In genomic region chr4:139821071-139821470, GRCm38 (mm10) we compare ENCODE assay signal across 11 mouse cellular contexts. TPM values are rescaled to one million over a fixed set of nuclear protein-coding genes. Genes with fewer than 3 reads are reported as not detected.
DNase-seq lines count a peak whose midpoint lies in the region; ATAC-seq and TF ChIP-seq lines count a peak whose summit lies in the region.
"Had no signal": no experiment of that assay in that cellular context is flagged by ENCODE, and none has a peak within 500 bp of the region (broad histone marks: within the 10 kb centered on the region; RNA-seq: fewer than 3 reads in every experiment).

No protein-coding gene starts in this region.

- peaks cover 99% of the 10 kb centered on the region for H3K27me3 ChIP-seq in heart, postnatal 0 days (ENCODE audit: control insufficient read depth, insufficient read depth, low read length)
- peaks cover 99% of the 10 kb centered on the region for H3K27me3 ChIP-seq in embryonic facial prominence, embryonic 13.5 days
- H3K27me3 ChIP-seq in hindbrain, postnatal 0 days (ENCODE audit: insufficient read depth, low read length), result peaks cover 73% of the 10 kb centered on the region
- peaks cover 62% of the 10 kb centered on the region for H3K27me3 ChIP-seq in midbrain, postnatal 0 days (ENCODE audit: insufficient read depth, low read length)

- H3K4me1 ChIP-seq in heart, postnatal 0 days (ENCODE audit: control insufficient read depth, insufficient read depth), result no peaks in the 10 kb centered on the region
- H3K4me1 ChIP-seq in embryonic facial prominence, embryonic 13.5 days, result peaks cover 56% of the 10 kb centered on the region
- peaks cover 7% of the 10 kb centered on the region; the same call in 1 of the 2 replicates for H3K4me1 ChIP-seq in hindbrain, postnatal 0 days (ENCODE audit: insufficient read depth, low read length)
- H3K4me1 ChIP-seq in midbrain, postnatal 0 days (ENCODE audit: insufficient read depth, low read length), result no peaks in the 10 kb centered on the region

- no peak for DNase-seq in heart, postnatal 0 days (ENCODE audit: low spot score)
- DNase-seq in heart, postnatal 14 days, result no peak
- no peak for DNase-seq in hindbrain, postnatal 0 days (ENCODE audit: low spot score)
- no peak for DNase-seq in midbrain, postnatal 0 days (ENCODE audit: low spot score)
- DNase-seq in layer of hippocampus, adult 8-10 months (ENCODE audit: low spot score in 2 of 2), result no peak
- DNase-seq in gastrocnemius, postnatal 25 days, result no peak
- DNase-seq in urinary bladder, adult 2 months (ENCODE audit: low spot score), result no peak
- DNase-seq: thymus, postnatal 4 days had no signal

- H3K4me2 ChIP-seq in heart, postnatal 0 days (ENCODE audit: low read depth, low read length), result peak overlapping the region; percentile 16; the same call in 1 of the 2 replicates
- peak overlapping the region; percentile 62 for H3K4me2 ChIP-seq in embryonic facial prominence, embryonic 13.5 days
- H3K4me2 ChIP-seq in hindbrain, postnatal 0 days (ENCODE audit: low read depth, low read length), result peak overlapping the region; percentile 48
- peak overlapping the region; percentile 50 for H3K4me2 ChIP-seq in midbrain, postnatal 0 days (ENCODE audit: low read depth, low read length, poor library complexity, severe bottlenecking)

- TF ChIP-seq EP300 in heart, postnatal 0 days (IDR thresholded peaks at IDR 0.05; ENCODE audit: low read depth), result no peak

- no peaks in the 10 kb centered on the region for H3K36me3 ChIP-seq in heart, postnatal 0 days (replicated peaks; ENCODE audit: control insufficient read depth, insufficient read depth, low read length)
- no peaks in the 10 kb centered on the region for H3K36me3 ChIP-seq in embryonic facial prominence, embryonic 13.5 days
- H3K36me3 ChIP-seq in hindbrain, postnatal 0 days (ENCODE audit: insufficient read depth, low read length), result no peaks in the 10 kb centered on the region
- no peaks in the 10 kb centered on the region for H3K36me3 ChIP-seq in midbrain, postnatal 0 days (ENCODE audit: insufficient read depth, low read length)

- TF ChIP-seq CTCF in heart, postnatal 0 days (IDR thresholded peaks at IDR 0.05; ENCODE audit: low read depth), result no peak
- no peak for TF ChIP-seq CTCF in hindbrain, postnatal 0 days (IDR thresholded peaks at IDR 0.05; ENCODE audit: low read depth)
- TF ChIP-seq CTCF in midbrain, postnatal 0 days (IDR thresholded peaks at IDR 0.05), result no peak

- WGBS in heart, postnatal 0 days, result 3% methylated on average over 22 of the region's 22 CpGs
- 2% methylated on average over 22 of the region's 22 CpGs for WGBS in embryonic facial prominence, embryonic 13.5 days
- WGBS in hindbrain, postnatal 0 days, result 3% methylated on average over 22 of the region's 22 CpGs
- 1% methylated on average over 22 of the region's 22 CpGs for WGBS in midbrain, postnatal 0 days

- no peak overlapping the region for H3K9ac ChIP-seq in heart, postnatal 0 days (replicated peaks; ENCODE audit: low read depth, low read length)
- peak overlapping the region; percentile 73 for H3K9ac ChIP-seq in embryonic facial prominence, embryonic 13.5 days
- 0 out of 2 replicates have a peak overlapping the region, but pooled peaks have one; percentile 13 for H3K9ac ChIP-seq in hindbrain, postnatal 0 days (replicated peaks; ENCODE audit: low read length)
- H3K9ac ChIP-seq in midbrain, postnatal 0 days (replicated peaks; ENCODE audit: low read length, poor library complexity, severe bottlenecking), result peak overlapping the region; percentile 5; the same call in 1 of the 2 replicates

- H3K4me3 ChIP-seq in heart, postnatal 0 days (ENCODE audit: low read depth, low read length), result peak overlapping the region; percentile 15
- peak overlapping the region; percentile 41 for H3K4me3 ChIP-seq in embryonic facial prominence, embryonic 13.5 days
- peak overlapping the region; percentile 25 for H3K4me3 ChIP-seq in hindbrain, postnatal 0 days (ENCODE audit: low read length)
- peak overlapping the region; percentile 30 for H3K4me3 ChIP-seq in midbrain, postnatal 0 days (ENCODE audit: low read depth, low read length)

- ATAC-seq in heart, postnatal 0 days (ENCODE audit: insufficient read depth, low read depth), result no peak
- no peak for ATAC-seq in embryonic facial prominence, embryonic 13.5 days (ENCODE audit: insufficient number of reproducible peaks, insufficient read depth, low FRiP score, low TSS enrichment, low read depth)
- no peak for ATAC-seq in hindbrain, postnatal 0 days
- no peak for ATAC-seq in midbrain, postnatal 0 days (ENCODE audit: low FRiP score)
- ATAC-seq: inflammation-experienced regulatory T-cells, adult 6 months had no signal

- intact Hi-C loops in heart, postnatal 14 days (cut with DNase I), result no loop called here

- H3K9me3 ChIP-seq in heart, postnatal 0 days (replicated peaks; ENCODE audit: control insufficient read depth, low read length), result no peaks in the 10 kb centered on the region
- no peaks in the 10 kb centered on the region for H3K9me3 ChIP-seq in embryonic facial prominence, embryonic 13.5 days
- no peaks in the 10 kb centered on the region for H3K9me3 ChIP-seq in hindbrain, postnatal 0 days (ENCODE audit: low read length)
- no peaks in the 10 kb centered on the region for H3K9me3 ChIP-seq in midbrain, postnatal 0 days (ENCODE audit: low read length)

- no peak overlapping the region for H3K27ac ChIP-seq in heart, postnatal 0 days (ENCODE audit: low read depth)
- peak overlapping the region; percentile 77; the same call in 1 of the 2 replicates for H3K27ac ChIP-seq in embryonic facial prominence, embryonic 13.5 days
- no peak overlapping the region for H3K27ac ChIP-seq in hindbrain, postnatal 0 days
- H3K27ac ChIP-seq in midbrain, postnatal 0 days (ENCODE audit: low read depth, low read length), result peak overlapping the region; percentile 62; the same call in 1 of the 2 replicates

RNA-seq across cellular contexts. Expression of gene Pax7, which starts 12.3 kb away (rescaled TPM):
- total RNA-seq in heart, postnatal 0 days (2014; rRNA removed; ENCODE audit: low replicate concordance), result not detected in 2 replicates
- not detected in 2 replicates for polyA plus RNA-seq in heart, postnatal 0 days (2015; fragmentation: Nextera tagmentation; extraction: Ambion mirVana)
- not detected for total RNA-seq in heart, postnatal 14 days (2021)
- 2.5 and 3.5 TPM in 2 replicates for polyA plus RNA-seq in embryonic facial prominence, embryonic 13.5 days (2015; fragmentation: Nextera tagmentation; extraction: Ambion mirVana)
- 2.6 and 3.6 TPM in 2 replicates for total RNA-seq in hindbrain, postnatal 0 days (2014; rRNA removed)
- 0.30 and 0.41 TPM in 2 replicates for polyA plus RNA-seq in hindbrain, postnatal 0 days (2015; fragmentation: Nextera tagmentation; extraction: Ambion mirVana)
- total RNA-seq in midbrain, postnatal 0 days (2014; rRNA removed), result 34.9 and 36.0 TPM in 2 replicates
- 3.0 and 3.4 TPM in 2 replicates for polyA plus RNA-seq in midbrain, postnatal 0 days (2015; fragmentation: Nextera tagmentation; extraction: Ambion mirVana)
- total RNA-seq in layer of hippocampus, adult 8-10 months (2022), result under 1 TPM in 1 of 4 experiments, not detected in 3; 0.04 TPM
- 1 to 10 TPM; 1.6 to 2.4 TPM for total RNA-seq in gastrocnemius, postnatal 25 days (2021)
- polyA plus RNA-seq in urinary bladder, adult 2 months (2012; rRNA removed), result not detected in 2 replicates
- polyA plus RNA-seq: inflammation-experienced regulatory T-cells, adult 6 months; liver, embryonic 16.5 days had no signal

Comparison
In these comparisons a context has a peak if more than half of its experiments do, and no peak if none do; other contexts are left out.
1. H3K27ac ChIP-seq: peak in embryonic facial prominence, embryonic 13.5 days (single experiment) and midbrain, postnatal 0 days (single experiment); none in heart, postnatal 0 days (single experiment) and hindbrain, postnatal 0 days (single experiment).
2. Peak in every context shown above with its lines, with median percentiles within 50 percentile points of each other: H3K4me2 ChIP-seq and H3K4me3 ChIP-seq.